Mouse (Mus musculus) liver, adult 2 months (tissue): Measurements from ENCODE around the gene 5830411N06Rik.

ENCODE experiments used
- CTCF ChIP-seq: fragments of 200-500 bp; IDR thresholded peaks from 2 replicates; pipeline ENCODE4 v1.5.1; 2011; ENCODE audit warnings: low read depth, low read length, control low read depth
- POLR2A ChIP-seq: fragments of 200-500 bp; IDR thresholded peaks from 2 replicates; pipeline ENCODE4 v1.6.1; 2011; ENCODE audit warnings: low read length, control low read depth; ENCODE audit not compliant: insufficient read depth; ENCODE audit errors: extremely low read depth

DNA sequence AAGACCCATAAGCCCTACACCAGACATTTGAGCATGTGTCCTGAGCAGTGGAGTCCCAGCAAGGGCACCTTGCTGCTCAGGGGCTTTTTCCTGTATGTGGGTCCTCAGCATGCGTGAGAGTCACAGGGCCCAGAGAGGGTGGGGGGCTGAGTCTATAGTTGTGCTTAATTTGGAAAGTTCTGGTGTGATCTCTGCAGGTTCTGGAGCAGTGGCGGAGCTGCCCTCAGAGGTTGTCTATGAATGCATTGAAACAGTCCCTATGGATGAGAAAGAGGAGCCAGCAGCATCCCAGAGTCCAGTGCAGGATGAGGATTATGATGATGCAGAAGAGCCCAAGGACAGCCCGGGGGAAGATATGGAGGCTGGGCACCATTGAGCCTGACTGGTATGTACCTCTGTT lies 52.3 kb downstream of the 5830411N06Rik start:
- TF ChIP-seq POLR2A (no peak), CTCF (no peak)
